Mouse (Mus musculus) embryonic facial prominence, embryonic 10.5 days (tissue): ENCODE measurements around the gene Oprm1. TPM values are rescaled to one million over a fixed set of nuclear protein-coding genes. Genes with fewer than 3 reads are reported as not detected.
"Not testable (repeated sequence)": the region's sequence is repeated elsewhere in the genome, so short reads cannot be mapped to it uniquely, and the experiment has no call there.

ENCODE experiments used
- DNase-seq: peaks from one replicate; pipeline ENCODE4 v3.0.0-alpha.2; 2017; ENCODE audit warnings: low spot score
- H3K27ac ChIP-seq: fragments of 300-500 bp; sonication (generic); replicated peaks from 2 replicates; pipeline ENCODE4 v1.5.1; 2016; ENCODE audit warnings: mild to moderate bottlenecking
- H3K27me3 ChIP-seq: fragments of 300-500 bp; sonication (generic); replicated peaks from 2 replicates; pipeline ENCODE4 v1.6.1; 2016; ENCODE audit warnings: low read depth, mild to moderate bottlenecking; ENCODE audit not compliant: poor library complexity, severe bottlenecking
- H3K36me3 ChIP-seq: fragments of 300-500 bp; sonication (generic); replicated peaks from 2 replicates; pipeline ENCODE4 v1.6.1; 2016; ENCODE audit warnings: mild to moderate bottlenecking, moderate library complexity
- H3K4me1 ChIP-seq: fragments of 300-500 bp; sonication (generic); 2 replicates; pipeline ENCODE4 v1.6.1; 2016
- H3K4me3 ChIP-seq: fragments of 300-500 bp; sonication (generic); 2 replicates; pipeline ENCODE4 v1.5.1; 2016; ENCODE audit warnings: mild to moderate bottlenecking, moderate library complexity
- H3K9me3 ChIP-seq: fragments of 300-500 bp; sonication (generic); 2 replicates; pipeline ENCODE4 v1.6.1; 2016; ENCODE audit warnings: mild to moderate bottlenecking
- WGBS: fragments of 180-500 bp; shearing (Covaris S2); methylation state at CpG from one replicate; pipeline ENCODE4 v1.1.7; 2016; 5-methylcytosine and 5-hydroxymethylcytosine counted together
- polyA plus RNA-seq: library from polyadenylated mRNA; unstranded; fragments of >200 nt; fragmentation: Nextera tagmentation; extraction: Ambion mirVana; gene quantifications from 2 replicates; pipeline ENCODE4 v1.2.1, GENCODE M21; 2016

Gene Oprm1
- polyA plus RNA-seq, 1 experiment from 2014 or later, result not detected

DNA sequence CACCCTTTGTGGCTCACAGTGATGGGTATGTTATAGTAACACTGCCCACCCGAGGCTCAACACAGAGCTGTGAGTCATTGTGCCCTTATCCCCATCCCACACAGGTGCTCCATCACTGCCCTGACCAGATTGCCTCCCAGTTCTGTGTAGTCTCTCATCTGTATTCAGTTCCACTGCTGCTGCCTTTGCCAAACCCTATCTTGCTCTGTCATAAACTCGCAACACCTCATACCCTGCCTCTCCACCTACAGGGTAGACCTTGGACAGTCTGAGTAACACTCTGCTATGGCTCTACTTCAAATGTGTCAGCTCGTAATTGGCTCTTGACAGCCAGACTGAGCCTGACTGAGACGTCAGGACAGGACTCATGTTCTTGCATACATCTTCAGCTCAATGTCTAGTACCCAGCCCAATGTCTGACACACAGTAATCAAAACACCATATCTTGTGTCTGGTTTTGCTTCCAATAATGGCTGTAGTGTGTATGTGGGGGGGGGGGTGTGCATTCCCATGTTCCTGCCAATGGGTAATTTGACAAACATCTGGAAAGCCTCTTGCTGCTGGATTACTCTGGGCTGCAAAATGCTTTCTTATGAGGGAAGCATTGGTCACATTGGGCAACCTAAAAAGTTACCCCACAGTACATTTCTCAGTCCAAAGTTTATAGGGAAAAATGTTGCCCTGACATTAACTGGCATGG, 229.2 kb downstream of the Oprm1 start:
- Histone ChIP-seq H3K4me3 (no peak overlapping the region), H3K27ac (no peak overlapping the region), H3K36me3 (no peaks in the 10 kb centered on the region), H3K27me3 (no peaks in the 10 kb centered on the region), H3K9me3 (no peaks in the 10 kb centered on the region), H3K4me1 (no peaks in the 10 kb centered on the region)
- 76% methylated on average over 4 of the region's 4 CpGs for WGBS
- no peak for DNase-seq

DNA sequence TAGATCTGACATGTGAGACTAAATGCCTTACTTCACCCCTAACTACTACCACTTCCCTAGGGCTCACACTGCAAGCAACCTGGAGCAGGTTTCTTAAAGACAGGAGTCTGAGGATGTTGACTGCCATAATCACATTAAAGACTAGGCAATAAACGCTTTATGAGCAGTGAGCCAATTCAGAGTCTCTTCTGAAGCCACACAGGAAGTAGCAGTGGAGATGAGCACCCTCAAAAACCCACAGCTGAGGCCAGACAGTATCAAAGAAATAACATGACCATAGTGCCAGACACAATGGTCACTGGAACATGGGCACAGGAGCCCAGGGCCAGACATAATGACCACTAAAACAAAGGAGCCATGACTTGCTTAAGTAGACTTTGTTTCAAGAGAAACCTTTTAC, 230.2 kb downstream of the Oprm1 start:
- no peak overlapping the region for H3K4me3 ChIP-seq
- 78% methylated on average over 1 of the region's 1 CpGs for WGBS
- DNase-seq, result no peak
- no peaks in the 10 kb centered on the region for H3K4me1 ChIP-seq
- no peaks in the 10 kb centered on the region for H3K27me3 ChIP-seq
- no peak overlapping the region for H3K27ac ChIP-seq
- H3K36me3 ChIP-seq, result no peaks in the 10 kb centered on the region
- H3K9me3 ChIP-seq, result no peaks in the 10 kb centered on the region

DNA sequence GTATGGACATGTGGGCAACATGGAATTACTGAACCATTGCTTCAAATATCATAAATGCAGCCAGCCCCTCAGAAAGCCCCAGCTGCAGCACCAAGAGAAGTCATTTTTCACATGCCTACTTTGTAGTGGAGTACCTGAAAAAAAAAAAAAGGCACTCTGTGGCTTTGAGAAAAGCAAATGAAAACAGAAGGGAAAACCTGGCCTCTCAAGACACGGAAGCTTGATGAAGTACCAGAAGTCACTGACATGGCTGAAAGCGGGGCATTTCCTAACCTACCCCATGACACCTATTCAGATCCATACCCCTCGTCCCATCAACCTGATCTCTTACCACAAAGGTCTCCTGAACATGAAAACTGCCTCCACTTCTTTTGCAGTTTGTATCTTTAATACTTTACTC, 238.6 kb downstream of the Oprm1 start:
- Histone ChIP-seq H3K4me1 (no peaks in the 10 kb centered on the region), H3K27me3 (no peaks in the 10 kb centered on the region), H3K4me3 (no peak overlapping the region), H3K27ac (no peak overlapping the region), H3K9me3 (no peaks in the 10 kb centered on the region), H3K36me3 (no peaks in the 10 kb centered on the region)
- WGBS, result 83% methylated on average over 3 of the region's 3 CpGs
- DNase-seq, result no peak

DNA sequence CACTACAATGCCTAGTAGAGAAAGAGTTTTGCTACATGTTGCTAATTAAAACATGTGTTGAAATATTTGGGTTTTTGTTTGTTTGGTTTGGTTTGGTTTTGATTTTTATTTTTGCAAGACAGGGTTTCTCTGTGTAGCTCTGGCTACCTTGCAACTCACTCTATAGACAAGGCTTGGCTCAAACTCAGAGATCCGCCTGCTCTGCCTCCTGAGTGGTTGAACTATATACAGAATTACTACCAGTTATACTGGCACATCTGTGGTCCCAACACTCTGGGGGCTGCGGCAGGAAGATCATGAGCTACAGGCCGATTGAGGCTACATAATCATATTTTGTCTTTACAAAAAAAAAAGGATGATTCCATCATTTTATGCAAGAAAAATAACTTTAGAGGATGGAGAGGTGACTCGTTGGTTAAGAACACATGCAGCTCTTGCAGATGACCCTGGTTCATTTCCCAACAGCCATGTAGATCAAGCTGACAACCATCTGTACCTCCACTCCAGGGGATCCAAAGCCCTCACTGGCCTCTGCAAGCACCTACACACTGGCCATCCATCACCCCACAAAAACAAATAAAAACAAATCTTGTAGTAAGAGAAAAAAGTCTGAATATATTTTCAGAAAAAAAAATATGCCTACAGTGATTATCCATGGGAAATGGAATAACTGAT, 240.4 kb downstream of the Oprm1 start:
- WGBS, result 92% methylated on average over 4 of the region's 4 CpGs
- no peaks in the 10 kb centered on the region for H3K36me3 ChIP-seq
- no peaks in the 10 kb centered on the region for H3K4me1 ChIP-seq
- no peak for DNase-seq
- H3K9me3 ChIP-seq, result no peaks in the 10 kb centered on the region
- H3K27me3 ChIP-seq, result no peaks in the 10 kb centered on the region
- no peak overlapping the region for H3K27ac ChIP-seq
- H3K4me3 ChIP-seq, result no peak overlapping the region

DNA sequence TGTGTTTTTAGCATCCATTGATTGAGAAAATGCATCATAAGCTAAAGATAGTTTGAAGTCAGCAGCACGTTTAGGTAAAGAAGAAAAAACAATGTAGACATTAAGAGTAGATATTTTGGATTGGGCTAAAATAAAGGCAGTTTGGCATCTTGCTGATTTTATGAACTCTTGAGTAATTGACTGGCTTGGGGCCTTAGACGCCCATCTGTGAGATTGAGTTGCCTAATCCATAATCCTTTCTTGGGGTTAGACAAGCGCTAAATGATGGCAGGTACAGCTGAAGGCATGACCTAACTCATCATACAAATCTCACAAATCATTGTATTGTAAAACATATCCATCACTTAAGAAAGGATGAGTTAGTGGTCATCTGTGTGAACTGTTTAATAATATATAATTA, 241.0 kb downstream of the Oprm1 start:
- H3K27me3 ChIP-seq, result no peaks in the 10 kb centered on the region
- no peaks in the 10 kb centered on the region for H3K4me1 ChIP-seq
- H3K27ac ChIP-seq, result no peak overlapping the region
- no peaks in the 10 kb centered on the region for H3K9me3 ChIP-seq
- H3K4me3 ChIP-seq, result no peak overlapping the region
- DNase-seq, result no peak
- H3K36me3 ChIP-seq, result no peaks in the 10 kb centered on the region
- WGBS, result 89% methylated on average over 3 of the region's 3 CpGs

DNA sequence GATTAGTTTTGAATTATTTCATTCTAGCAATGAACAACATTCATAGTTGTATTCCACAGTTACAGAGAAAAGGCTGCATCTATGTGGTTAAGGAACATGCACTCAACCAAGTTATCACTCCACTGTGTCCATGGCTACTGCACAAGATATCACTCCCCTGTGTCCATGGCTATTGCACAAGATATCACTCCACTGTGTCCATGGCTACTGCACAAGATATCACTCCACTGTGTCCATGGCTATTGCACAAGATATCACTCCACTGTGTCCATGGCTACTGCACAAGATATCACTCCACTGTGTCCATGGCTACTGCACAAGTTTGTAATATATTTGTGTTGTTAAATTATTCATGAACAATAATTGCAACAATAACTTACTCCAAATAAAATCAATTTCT, 245.6 kb downstream of the Oprm1 start:
- H3K27me3 ChIP-seq, H3K27ac ChIP-seq, H3K4me3 ChIP-seq, H3K4me1 ChIP-seq, H3K36me3 ChIP-seq, H3K9me3 ChIP-seq, DNase-seq: not testable (repeated sequence)

DNA sequence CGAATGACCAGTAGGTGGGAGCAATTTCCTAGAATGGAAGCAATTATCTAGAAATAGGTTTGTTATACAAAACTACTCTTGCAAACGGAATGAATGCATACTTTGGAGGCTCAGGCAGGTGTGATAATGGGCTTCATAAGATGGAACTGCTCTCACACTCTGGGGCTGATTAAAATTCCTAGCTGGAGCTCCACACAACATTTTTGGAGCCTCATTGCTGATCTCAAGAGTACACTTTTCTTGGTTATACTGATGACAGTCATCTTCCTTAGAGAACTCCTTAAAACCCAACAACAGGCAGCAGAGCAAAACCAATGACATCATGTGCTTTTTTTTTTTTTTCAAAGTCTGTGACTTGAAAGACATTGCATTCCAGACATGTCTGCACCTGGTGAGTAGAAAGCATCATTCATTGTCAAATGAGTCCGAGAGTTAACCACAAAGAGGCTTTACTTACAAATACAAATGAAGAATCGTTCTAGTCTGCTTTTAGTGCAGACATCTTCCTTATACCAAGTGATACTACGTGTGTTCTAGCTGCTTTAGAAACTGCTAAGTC, 246.8 kb downstream of the Oprm1 start:
- H3K4me1 ChIP-seq, result no peaks in the 10 kb centered on the region
- H3K9me3 ChIP-seq, result no peaks in the 10 kb centered on the region
- H3K4me3 ChIP-seq, result no peak overlapping the region
- 65% methylated on average over 5 of the region's 5 CpGs for WGBS
- DNase-seq, result no peak
- no peaks in the 10 kb centered on the region for H3K27me3 ChIP-seq
- H3K27ac ChIP-seq, result no peak overlapping the region
- no peaks in the 10 kb centered on the region for H3K36me3 ChIP-seq

DNA sequence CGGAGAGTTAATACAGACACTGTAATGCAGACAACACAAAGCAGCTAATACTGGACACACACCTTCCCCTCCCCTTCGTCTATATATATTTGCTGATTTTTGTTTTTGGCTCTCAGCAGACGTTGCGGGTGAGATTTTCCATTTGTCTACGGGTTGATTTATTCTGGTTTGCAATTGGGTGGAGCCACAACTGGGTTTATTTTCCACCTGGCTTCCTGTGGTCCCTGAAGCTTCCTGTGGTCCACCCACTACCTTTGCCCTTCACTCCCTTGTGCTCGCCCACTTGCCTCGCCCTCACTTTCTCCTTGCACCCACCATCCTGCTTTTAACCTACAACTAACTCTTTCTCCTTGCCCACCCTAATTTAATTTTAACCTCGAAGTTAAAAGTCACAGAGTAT, 252.2 kb downstream of the Oprm1 start:
- WGBS, result 85% methylated on average over 8 of the region's 8 CpGs
- H3K4me1 ChIP-seq, result no peaks in the 10 kb centered on the region
- no peaks in the 10 kb centered on the region for H3K36me3 ChIP-seq
- H3K27ac ChIP-seq, result no peak overlapping the region
- no peak overlapping the region for H3K4me3 ChIP-seq
- no peaks in the 10 kb centered on the region for H3K27me3 ChIP-seq
- no peaks in the 10 kb centered on the region for H3K9me3 ChIP-seq
- no peak for DNase-seq

DNA sequence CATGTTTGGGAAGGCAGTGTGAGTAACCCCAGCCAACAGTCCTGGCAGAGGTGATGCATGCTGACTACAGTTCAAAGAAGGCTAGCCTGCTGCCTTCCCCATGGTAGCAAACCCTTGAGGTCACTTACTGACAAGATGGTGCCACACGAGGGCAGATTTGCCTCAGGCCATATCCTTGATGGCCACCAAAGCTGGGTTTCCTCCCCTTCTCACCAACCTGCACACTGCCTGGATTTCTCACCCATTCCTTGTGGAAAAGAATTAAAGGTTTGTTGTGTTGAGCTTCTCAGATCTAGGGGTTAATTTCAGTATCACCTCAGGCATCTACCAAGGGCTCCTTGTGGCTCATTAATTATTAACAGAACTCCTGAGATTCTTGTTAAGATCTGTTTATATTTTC, 256.9 kb downstream of the Oprm1 start:
- Histone ChIP-seq H3K9me3 (no peaks in the 10 kb centered on the region), H3K36me3 (no peaks in the 10 kb centered on the region), H3K27ac (no peak overlapping the region), H3K4me1 (no peaks in the 10 kb centered on the region), H3K4me3 (no peak overlapping the region), H3K27me3 (no peaks in the 10 kb centered on the region)
- WGBS, result 21% methylated on average over 1 of the region's 1 CpGs
- DNase-seq, result no peak

DNA sequence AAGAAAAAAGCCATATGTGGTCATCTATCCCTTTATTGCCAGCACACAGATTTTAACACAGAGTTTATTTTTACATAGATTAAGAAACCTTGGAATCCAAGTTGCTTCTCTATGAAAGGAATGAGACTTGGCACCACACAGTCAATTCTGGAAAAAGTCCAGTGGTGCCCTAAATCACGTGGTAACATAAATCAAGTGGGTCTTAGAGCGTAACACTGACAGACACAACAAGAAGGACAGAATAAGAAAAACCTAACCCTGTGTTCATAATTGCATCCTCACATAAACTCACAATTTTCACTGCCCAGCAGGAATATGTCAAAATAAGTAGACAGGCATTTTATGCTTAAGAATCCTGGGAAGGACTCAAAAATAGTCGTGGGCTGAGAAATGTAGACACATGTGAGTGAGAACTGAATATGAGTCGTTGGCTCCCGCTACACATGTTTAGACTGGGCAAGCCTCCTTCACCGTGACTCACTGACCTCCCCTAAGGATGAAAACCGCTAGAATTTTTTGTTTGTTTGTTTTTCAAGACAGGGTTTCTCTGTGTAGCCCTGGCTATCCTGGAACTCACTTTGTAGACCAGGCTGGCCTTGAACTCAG, 261.6 kb downstream of the Oprm1 start:
- DNase-seq, result no peak
- no peaks in the 10 kb centered on the region for H3K9me3 ChIP-seq
- H3K36me3 ChIP-seq, result no peaks in the 10 kb centered on the region
- WGBS, result 83% methylated on average over 7 of the region's 7 CpGs
- H3K4me3 ChIP-seq, result no peak overlapping the region
- no peak overlapping the region for H3K27ac ChIP-seq
- H3K27me3 ChIP-seq, result no peaks in the 10 kb centered on the region
- H3K4me1 ChIP-seq, result no peaks in the 10 kb centered on the region

DNA sequence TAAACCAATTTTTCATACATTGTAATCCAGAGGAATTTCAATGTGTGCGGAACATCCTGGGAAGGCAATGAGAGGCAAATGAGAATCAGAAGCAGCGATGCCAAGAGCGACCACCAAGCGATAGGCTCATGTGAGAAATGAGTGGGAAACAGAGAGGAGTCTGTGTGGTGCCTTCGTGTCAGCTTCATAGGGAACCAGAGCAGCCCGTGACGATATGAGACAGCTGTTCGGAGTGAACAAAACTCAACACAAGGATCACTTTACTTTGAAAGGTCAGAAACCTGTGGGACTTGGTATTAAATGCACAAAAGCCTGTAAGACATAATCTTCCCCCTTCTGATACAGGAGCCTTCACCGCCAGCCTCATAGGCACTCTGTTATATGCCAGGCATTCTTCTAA, 262.2 kb downstream of the Oprm1 start:
- DNase-seq, result no peak
- Histone ChIP-seq H3K36me3 (no peaks in the 10 kb centered on the region), H3K27me3 (no peaks in the 10 kb centered on the region), H3K4me3 (no peak overlapping the region), H3K4me1 (no peaks in the 10 kb centered on the region), H3K9me3 (no peaks in the 10 kb centered on the region), H3K27ac (no peak overlapping the region)
- WGBS, result 88% methylated on average over 9 of the region's 9 CpGs

DNA sequence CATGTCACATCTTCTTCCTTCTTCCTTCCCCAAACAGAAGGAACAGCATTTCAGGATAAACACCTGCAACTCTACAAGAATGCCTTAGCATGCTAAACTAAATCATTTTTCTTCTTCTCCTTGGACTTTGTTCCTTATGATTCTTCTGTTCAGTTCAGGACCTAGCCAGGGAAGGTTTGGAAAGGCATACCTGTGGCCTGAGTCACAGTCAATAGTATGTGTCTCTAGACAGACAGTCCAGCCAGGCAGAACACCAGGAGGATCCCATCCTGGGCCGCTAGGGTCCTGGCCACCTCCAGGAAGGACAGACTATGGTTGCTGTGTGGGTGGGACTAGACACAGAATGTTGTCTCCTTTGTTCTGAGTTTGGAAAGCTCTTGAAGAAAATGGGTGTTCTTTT, 266.7 kb downstream of the Oprm1 start:
- Histone ChIP-seq H3K27ac (no peak overlapping the region), H3K4me1 (no peaks in the 10 kb centered on the region), H3K36me3 (no peaks in the 10 kb centered on the region), H3K9me3 (no peaks in the 10 kb centered on the region), H3K4me3 (no peak overlapping the region), H3K27me3 (no peaks in the 10 kb centered on the region)
- WGBS, result 69% methylated on average over 1 of the region's 1 CpGs
- DNase-seq, result no peak

DNA sequence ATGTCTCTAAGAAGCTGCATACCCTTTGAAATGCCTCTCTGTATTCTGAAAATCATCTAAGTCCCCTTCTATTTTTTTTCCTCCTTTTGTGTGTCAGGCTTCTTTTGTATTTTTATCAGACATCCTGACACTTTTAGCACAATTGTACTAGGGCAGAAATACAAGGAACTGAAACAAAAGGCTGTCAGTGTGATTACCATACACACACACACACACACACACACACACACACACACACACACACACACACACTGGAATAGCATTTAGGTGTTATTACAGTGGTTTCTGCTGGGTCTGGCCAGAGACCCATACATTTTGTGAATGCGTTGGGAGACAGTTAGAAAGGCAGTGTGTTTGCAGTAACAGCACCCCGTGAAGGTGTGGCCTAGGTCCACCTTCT, 275.2 kb downstream of the Oprm1 start:
- WGBS, result 94% methylated on average over 2 of the region's 2 CpGs
- H3K27ac ChIP-seq, result no peak overlapping the region

More for the DNA sequence above, 275.2 kb downstream of the Oprm1 start:
- no peak for DNase-seq
- Histone ChIP-seq H3K9me3 (no peaks in the 10 kb centered on the region), H3K4me1 (no peaks in the 10 kb centered on the region), H3K4me3 (no peak overlapping the region), H3K27me3 (no peaks in the 10 kb centered on the region), H3K36me3 (no peaks in the 10 kb centered on the region)
